Mouse (Mus musculus) small intestine, adult 2 months (tissue): Measurements from ENCODE around the gene Pltp.

Experiments
- CTCF ChIP-seq: fragments of 200-500 bp; IDR thresholded peaks from 2 replicates; pipeline ENCODE4 v1.5.1; 2012; ENCODE audit warnings: low read depth, mild to moderate bottlenecking, control low read depth, inconsistent platforms, low read length, moderate library complexity, mixed read lengths; ENCODE audit not compliant: insufficient replicate concordance, insufficient read length; ENCODE audit errors: extremely low read depth
- POLR2A ChIP-seq: fragments of 200-500 bp; IDR thresholded peaks from 2 replicates; pipeline ENCODE4 v1.6.1; 2012; ENCODE audit warnings: low read depth, mild to moderate bottlenecking, control low read depth, inconsistent platforms, low read length, moderate library complexity

DNA sequence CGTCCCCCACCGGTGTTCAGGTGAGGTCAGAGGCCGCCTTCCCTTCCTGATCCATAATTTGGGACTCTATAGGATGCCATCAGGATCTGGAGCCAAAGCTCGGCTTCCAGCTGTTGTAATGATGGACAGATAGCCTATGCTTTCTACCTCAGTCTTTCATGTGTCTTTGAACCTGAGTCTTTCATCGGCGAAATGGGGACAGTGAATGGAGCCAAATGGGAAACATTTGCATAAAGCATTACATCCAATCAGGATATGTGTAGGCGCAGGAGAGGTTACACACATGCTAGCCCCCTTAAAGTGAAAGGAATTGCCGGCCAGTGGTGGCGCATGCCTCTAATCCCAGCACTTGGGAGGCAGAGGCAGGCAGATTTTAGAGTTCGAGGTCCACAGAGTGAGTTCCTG is 34.3 kb downstream of the Pltp start:
- TF ChIP-seq CTCF (no peak; the same call in 1 of the 2 replicates), POLR2A (no peak)
